Mouse (Mus musculus): ENCODE results near the gene Tbc1d14. TPM values are rescaled to one million over a fixed set of nuclear protein-coding genes. Genes with fewer than 3 reads are reported as not detected.

Tbc1d14 gene
- polyA plus RNA-seq, 1 experiment from 2014 or later = 16.8 TPM

DNA sequence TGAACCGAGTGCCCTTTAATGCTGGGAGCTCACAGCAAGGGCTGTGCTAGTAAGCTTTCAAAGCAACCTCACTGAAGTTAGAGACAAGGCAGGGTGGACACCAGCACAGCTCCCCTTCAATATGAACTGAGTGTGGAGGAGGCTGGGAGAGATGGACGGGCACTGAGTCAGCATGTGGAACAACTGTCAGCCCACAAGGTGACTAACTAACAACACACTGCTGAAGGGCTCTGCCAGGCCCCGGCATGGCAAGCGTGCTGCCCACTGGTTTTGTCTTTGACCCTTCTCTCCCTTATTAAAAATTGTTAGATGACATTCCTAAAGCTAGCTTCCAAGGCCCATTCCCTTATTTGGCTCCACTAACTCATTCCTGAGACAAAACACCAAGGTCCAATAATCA is 135.4 kb downstream of the Tbc1d14 start:
- no peak for ATAC-seq
- H3K4me3 ChIP-seq (ENCODE audit: low read depth, low read length) = no peak overlapping the region
- no peak overlapping the region for H3K9ac ChIP-seq (ENCODE audit: low read depth, low read length)
- no peaks in the 10 kb centered on the region; the same call in 1 of the 2 replicates for H3K36me3 ChIP-seq (ENCODE audit: control insufficient read depth, insufficient read depth)
- no peak for TF ChIP-seq CTCF (IDR thresholded peaks at IDR 0.05; ENCODE audit: low read depth)
- WGBS = 79% methylated on average over 4 of the region's 4 CpGs
- H3K4me2 ChIP-seq (replicated peaks; ENCODE audit: low read depth) = no peak overlapping the region
- H3K9me3 ChIP-seq (ENCODE audit: control insufficient read depth) = no peaks in the 10 kb centered on the region
- no peaks in the 10 kb centered on the region for H3K27me3 ChIP-seq (replicated peaks; ENCODE audit: control insufficient read depth, insufficient read depth, low read length)
- H3K27ac ChIP-seq (ENCODE audit: low read depth, low read length) = no peak overlapping the region
- H3K4me1 ChIP-seq (replicated peaks; ENCODE audit: control insufficient read depth, insufficient read depth, low read length) = no peaks in the 10 kb centered on the region

DNA sequence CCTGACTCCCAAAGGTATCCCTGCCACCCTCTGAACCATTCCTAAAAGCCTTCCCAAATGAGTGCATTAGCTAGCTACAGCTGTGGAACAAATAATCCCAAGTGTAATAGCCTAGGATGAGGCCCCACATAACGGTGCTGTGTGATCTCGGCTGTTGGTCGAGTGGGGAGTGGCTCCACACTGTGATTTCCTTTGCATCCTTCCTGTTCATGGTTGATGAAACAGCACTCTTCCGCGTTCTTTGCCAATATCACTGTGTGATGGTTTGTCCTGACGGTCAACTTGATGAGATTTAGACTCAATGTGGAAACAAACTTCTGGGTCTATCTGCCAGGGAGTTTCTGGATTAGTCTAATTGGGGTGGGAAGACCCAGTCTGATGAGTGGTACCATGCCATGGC is 140.3 kb downstream of the Tbc1d14 start:
- Histone ChIP-seq H3K27ac (ENCODE audit: low read depth, low read length) (no peak overlapping the region), H3K27me3 (replicated peaks; ENCODE audit: control insufficient read depth, insufficient read depth, low read length) (no peaks in the 10 kb centered on the region), H3K4me2 (replicated peaks; ENCODE audit: low read depth) (no peak overlapping the region), H3K9ac (ENCODE audit: low read depth, low read length) (no peak overlapping the region), H3K9me3 (ENCODE audit: control insufficient read depth) (no peaks in the 10 kb centered on the region), H3K36me3 (ENCODE audit: control insufficient read depth, insufficient read depth) (no peaks in the 10 kb centered on the region), H3K4me1 (replicated peaks; ENCODE audit: control insufficient read depth, insufficient read depth, low read length) (no peaks in the 10 kb centered on the region), H3K4me3 (ENCODE audit: low read depth, low read length) (no peak overlapping the region)
- 76% methylated on average over 6 of the region's 6 CpGs for WGBS
- no peak for ATAC-seq
- TF ChIP-seq CTCF (IDR thresholded peaks at IDR 0.05; ENCODE audit: low read depth) = no peak

DNA sequence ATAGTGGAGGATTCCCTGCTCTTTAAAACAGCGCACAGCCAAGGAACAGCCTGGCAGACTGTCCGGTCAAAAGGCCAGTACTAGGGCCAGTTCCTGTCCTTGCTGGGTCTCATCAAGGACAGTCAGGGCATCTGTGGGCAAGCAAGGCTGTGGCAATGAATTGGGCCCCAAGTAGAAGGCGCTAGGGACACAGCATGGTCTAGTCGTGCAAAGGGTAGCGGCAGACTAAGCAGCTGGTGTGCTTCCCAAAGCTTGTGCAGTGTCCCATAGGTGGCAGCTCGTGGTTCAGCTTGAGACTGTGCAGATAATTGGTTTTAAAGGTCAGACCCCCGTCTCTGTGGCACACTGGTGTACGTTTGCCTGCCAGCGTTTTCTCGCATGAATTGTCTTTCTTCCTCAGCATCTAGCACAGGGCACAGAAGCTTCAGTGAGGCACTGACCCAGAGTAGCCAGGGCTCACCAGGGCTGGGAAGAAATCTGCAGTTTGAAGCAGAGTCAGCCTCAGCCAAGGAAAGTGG is 141.1 kb downstream of the Tbc1d14 start:
- no peaks in the 10 kb centered on the region for H3K9me3 ChIP-seq (ENCODE audit: control insufficient read depth)
- no peaks in the 10 kb centered on the region for H3K36me3 ChIP-seq (ENCODE audit: control insufficient read depth, insufficient read depth)
- no peak overlapping the region for H3K27ac ChIP-seq (ENCODE audit: low read depth, low read length)
- ATAC-seq = no peak
- H3K4me3 ChIP-seq (ENCODE audit: low read depth, low read length) = no peak overlapping the region
- no peaks in the 10 kb centered on the region for H3K27me3 ChIP-seq (replicated peaks; ENCODE audit: control insufficient read depth, insufficient read depth, low read length)
- 71% methylated on average over 10 of the region's 10 CpGs for WGBS
- TF ChIP-seq CTCF (IDR thresholded peaks at IDR 0.05; ENCODE audit: low read depth) = no peak
- no peak overlapping the region for H3K9ac ChIP-seq (ENCODE audit: low read depth, low read length)
- no peak overlapping the region for H3K4me2 ChIP-seq (replicated peaks; ENCODE audit: low read depth)
- H3K4me1 ChIP-seq (replicated peaks; ENCODE audit: control insufficient read depth, insufficient read depth, low read length) = no peaks in the 10 kb centered on the region

DNA sequence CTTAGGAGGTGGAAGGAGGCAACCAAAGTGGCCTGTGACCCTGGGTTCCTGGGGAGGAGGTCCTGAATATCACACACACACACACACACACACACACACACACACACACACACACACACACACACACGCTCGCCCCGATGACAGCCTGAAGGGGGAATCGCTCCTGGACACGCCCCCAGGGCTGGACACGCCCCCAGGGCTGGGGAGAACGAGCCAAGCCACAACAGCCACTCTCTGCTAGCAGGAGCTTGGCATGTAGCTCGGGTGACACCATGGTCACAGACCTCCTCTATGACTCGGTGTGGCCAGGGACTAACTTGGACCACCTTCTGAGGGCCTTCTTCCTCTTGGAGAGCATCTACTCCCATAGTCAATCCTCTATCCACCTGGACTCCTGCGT is 142.0 kb downstream of the Tbc1d14 start:
- Histone ChIP-seq H3K27ac (ENCODE audit: low read depth, low read length) (no peak overlapping the region), H3K9me3 (ENCODE audit: control insufficient read depth) (no peaks in the 10 kb centered on the region), H3K36me3 (ENCODE audit: control insufficient read depth, insufficient read depth) (no peaks in the 10 kb centered on the region), H3K4me2 (replicated peaks; ENCODE audit: low read depth) (no peak overlapping the region), H3K4me3 (ENCODE audit: low read depth, low read length) (no peak overlapping the region), H3K4me1 (replicated peaks; ENCODE audit: control insufficient read depth, insufficient read depth, low read length) (no peaks in the 10 kb centered on the region), H3K27me3 (replicated peaks; ENCODE audit: control insufficient read depth, insufficient read depth, low read length) (no peaks in the 10 kb centered on the region), H3K9ac (ENCODE audit: low read depth, low read length) (no peak overlapping the region)
- 18% methylated on average over 10 of the region's 10 CpGs for WGBS
- ATAC-seq = no peak
- TF ChIP-seq CTCF (IDR thresholded peaks at IDR 0.05; ENCODE audit: low read depth) = no peak

DNA sequence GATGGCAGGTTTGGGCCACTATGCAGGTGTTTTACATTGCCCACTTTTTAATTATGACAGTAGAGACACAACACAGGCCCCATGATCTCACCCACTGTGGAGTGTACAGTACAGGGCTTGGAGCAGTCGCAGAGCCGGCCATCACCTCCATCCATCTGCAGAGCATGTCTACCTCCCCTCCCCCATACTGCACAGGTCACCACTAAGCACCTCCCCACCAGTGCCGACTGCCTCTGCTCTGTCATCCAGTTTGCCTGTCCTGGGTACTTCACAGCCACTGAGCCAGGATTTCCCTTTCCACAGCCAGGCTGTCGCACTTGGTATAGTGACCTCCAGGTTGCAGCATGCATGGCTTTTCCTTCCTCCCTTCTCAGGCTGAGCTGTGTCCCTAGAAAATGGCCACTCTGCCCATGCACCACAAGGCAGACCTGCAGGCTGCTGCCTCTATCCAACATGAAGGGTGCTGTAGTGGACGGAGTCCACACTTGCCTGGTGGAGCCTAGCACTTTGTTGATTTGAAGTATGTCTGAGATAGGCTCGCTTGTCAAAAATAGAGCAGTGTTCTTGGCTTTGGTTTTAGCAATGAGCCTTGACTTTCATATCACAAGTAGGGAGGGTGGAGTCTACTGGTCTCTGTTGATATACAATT is 143.2 kb downstream of the Tbc1d14 start:
- no peak overlapping the region for H3K4me2 ChIP-seq (replicated peaks; ENCODE audit: low read depth)
- 69% methylated on average over 6 of the region's 6 CpGs for WGBS
- 0 out of 2 replicates have a peak, but pooled peaks cover 2% of the 10 kb centered on the region for H3K27me3 ChIP-seq (replicated peaks; ENCODE audit: control insufficient read depth, insufficient read depth, low read length)
- H3K36me3 ChIP-seq (ENCODE audit: control insufficient read depth, insufficient read depth) = no peaks in the 10 kb centered on the region
- TF ChIP-seq CTCF (IDR thresholded peaks at IDR 0.05; ENCODE audit: low read depth) = no peak
- H3K9me3 ChIP-seq (ENCODE audit: control insufficient read depth) = no peaks in the 10 kb centered on the region
- H3K4me1 ChIP-seq (replicated peaks; ENCODE audit: control insufficient read depth, insufficient read depth, low read length) = no peaks in the 10 kb centered on the region
- H3K4me3 ChIP-seq (ENCODE audit: low read depth, low read length) = no peak overlapping the region
- no peak for ATAC-seq
- no peak overlapping the region for H3K27ac ChIP-seq (ENCODE audit: low read depth, low read length)
- no peak overlapping the region for H3K9ac ChIP-seq (ENCODE audit: low read depth, low read length)

DNA sequence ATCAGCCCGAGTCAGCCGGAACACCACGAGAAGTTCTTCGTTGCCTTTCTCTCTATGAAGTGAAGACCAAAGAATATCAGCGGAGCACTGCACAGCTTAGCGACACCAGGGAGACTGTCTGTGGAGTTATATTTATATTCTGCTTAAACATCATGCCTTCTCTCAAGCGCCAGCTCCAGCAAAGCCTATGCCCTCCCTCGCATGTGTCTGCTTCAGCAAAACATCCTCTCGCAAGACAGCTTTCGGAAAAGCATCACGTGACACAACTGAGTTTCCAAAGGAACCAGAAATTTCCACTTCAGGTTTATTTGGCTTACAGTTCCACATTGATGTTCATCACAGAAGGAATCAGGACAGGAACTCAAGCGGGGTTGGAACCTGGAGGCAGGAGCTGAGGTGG is 145.2 kb downstream of the Tbc1d14 start:
- no peak for TF ChIP-seq CTCF (IDR thresholded peaks at IDR 0.05; ENCODE audit: low read depth)
- Histone ChIP-seq H3K27ac (ENCODE audit: low read depth, low read length) (no peak overlapping the region), H3K4me3 (ENCODE audit: low read depth, low read length) (no peak overlapping the region), H3K27me3 (replicated peaks; ENCODE audit: control insufficient read depth, insufficient read depth, low read length) (0 out of 2 replicates have a peak, but pooled peaks cover 2% of the 10 kb centered on the region), H3K9ac (ENCODE audit: low read depth, low read length) (no peak overlapping the region), H3K36me3 (ENCODE audit: control insufficient read depth, insufficient read depth) (no peaks in the 10 kb centered on the region), H3K9me3 (ENCODE audit: control insufficient read depth) (no peaks in the 10 kb centered on the region), H3K4me2 (replicated peaks; ENCODE audit: low read depth) (no peak overlapping the region), H3K4me1 (replicated peaks; ENCODE audit: control insufficient read depth, insufficient read depth, low read length) (no peaks in the 10 kb centered on the region)
- ATAC-seq = no peak
- 86% methylated on average over 12 of the region's 12 CpGs for WGBS
